Mouse (Mus musculus): ENCODE data around the gene Znrf2. TPM values are rescaled to one million over a fixed set of nuclear protein-coding genes. Genes with fewer than 3 reads are reported as not detected.

The Znrf2 gene
- polyA plus RNA-seq, 1 experiment = 37.0 TPM

DNA sequence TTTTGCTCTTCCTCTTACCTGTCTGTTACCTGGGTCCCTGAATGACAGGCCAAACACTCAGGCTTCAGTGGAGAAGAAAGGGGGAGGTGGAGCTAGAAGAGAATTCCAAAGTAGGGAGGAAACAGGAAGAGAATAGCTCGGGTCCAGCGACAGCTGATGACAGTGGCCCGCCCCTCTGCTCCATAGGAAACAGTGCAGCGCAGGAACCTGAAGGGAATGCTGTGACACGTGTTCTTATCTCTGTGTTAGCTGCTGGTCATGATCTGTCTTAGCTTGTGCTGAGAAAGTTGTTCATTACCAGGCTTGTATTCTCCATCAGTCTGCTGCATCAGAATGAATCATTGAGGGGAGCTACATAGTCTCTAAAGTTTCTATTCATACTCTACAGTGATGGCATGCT is 60.1 kb downstream of the Znrf2 start:
- no peaks in the 10 kb centered on the region for H3K27me3 ChIP-seq (ENCODE audit: control insufficient read depth, insufficient read depth, low read length, poor library complexity, severe bottlenecking)
- no peak overlapping the region for H3K27ac ChIP-seq (ENCODE audit: insufficient read depth, low read length)
- peaks cover 11% of the 10 kb centered on the region for H3K36me3 ChIP-seq (ENCODE audit: control insufficient read depth, insufficient read depth, low read length, poor library complexity, severe bottlenecking)
- H3K9ac ChIP-seq (ENCODE audit: low read depth, poor library complexity, severe bottlenecking) = no peak overlapping the region
- H3K9me3 ChIP-seq (replicated peaks; ENCODE audit: control insufficient read depth, insufficient read depth, low read length, poor library complexity, severe bottlenecking) = no peaks in the 10 kb centered on the region
- H3K4me3 ChIP-seq (ENCODE audit: low read depth, low read length) = no peak overlapping the region
- H3K4me1 ChIP-seq (ENCODE audit: control insufficient read depth, insufficient read depth, low read length) = peaks cover 4% of the 10 kb centered on the region
- TF ChIP-seq EP300 (IDR thresholded peaks at IDR 0.05; ENCODE audit: insufficient read depth, low read depth, low read length) (no peak), POLR2A (IDR thresholded peaks at IDR 0.05; ENCODE audit: insufficient read depth, low read length) (no peak), CTCF (IDR thresholded peaks at IDR 0.05; ENCODE audit: low read depth, low read length) (no peak)

DNA sequence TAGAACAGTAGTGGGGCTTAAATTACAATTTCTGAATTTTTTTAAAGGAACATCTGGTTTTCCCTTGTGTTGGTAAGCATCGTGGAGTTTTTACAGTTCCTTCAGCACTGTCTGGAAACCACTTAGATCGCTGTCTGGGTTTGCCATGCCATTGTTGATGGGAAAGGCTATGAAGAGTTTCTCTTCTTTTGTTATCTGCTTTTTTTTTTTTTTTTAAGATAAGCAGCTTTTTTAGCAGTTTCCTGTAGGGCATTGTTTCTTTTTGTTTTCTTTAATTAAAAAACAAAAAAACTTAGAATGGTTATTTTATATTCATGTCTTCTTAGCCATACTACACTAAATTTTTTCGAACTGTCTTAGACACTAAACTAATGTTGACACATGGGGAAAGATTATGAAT is 60.9 kb downstream of the Znrf2 start:
- TF ChIP-seq EP300 (IDR thresholded peaks at IDR 0.05; ENCODE audit: insufficient read depth, low read depth, low read length) (no peak), CTCF (IDR thresholded peaks at IDR 0.05; ENCODE audit: low read depth, low read length) (no peak), POLR2A (IDR thresholded peaks at IDR 0.05; ENCODE audit: insufficient read depth, low read length) (no peak)
- Histone ChIP-seq H3K27me3 (ENCODE audit: control insufficient read depth, insufficient read depth, low read length, poor library complexity, severe bottlenecking) (no peaks in the 10 kb centered on the region), H3K36me3 (ENCODE audit: control insufficient read depth, insufficient read depth, low read length, poor library complexity, severe bottlenecking) (peaks cover 11% of the 10 kb centered on the region), H3K4me3 (ENCODE audit: low read depth, low read length) (no peak overlapping the region), H3K27ac (ENCODE audit: insufficient read depth, low read length) (no peak overlapping the region), H3K9me3 (replicated peaks; ENCODE audit: control insufficient read depth, insufficient read depth, low read length, poor library complexity, severe bottlenecking) (no peaks in the 10 kb centered on the region), H3K4me1 (ENCODE audit: control insufficient read depth, insufficient read depth, low read length) (peaks cover 4% of the 10 kb centered on the region), H3K9ac (ENCODE audit: low read depth, poor library complexity, severe bottlenecking) (no peak overlapping the region)

DNA sequence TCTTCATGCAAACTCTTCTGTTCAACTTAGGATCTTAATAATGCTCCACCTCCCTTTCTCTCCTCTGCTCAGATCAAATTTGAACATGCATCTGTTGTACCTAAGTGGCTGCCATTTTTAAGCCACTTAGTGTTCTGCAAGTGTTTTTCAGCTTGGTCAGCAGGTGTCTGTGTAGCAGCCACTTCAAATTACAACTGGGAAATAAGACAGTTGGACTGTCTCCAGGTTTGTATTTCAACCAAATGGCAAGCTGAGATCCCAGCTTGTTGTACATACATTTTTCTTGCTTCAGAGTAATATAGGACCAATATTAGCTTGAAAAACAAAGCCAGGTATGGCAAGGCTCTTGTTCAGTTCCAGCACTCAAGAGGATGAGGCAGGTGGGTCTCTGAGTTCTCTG is 61.8 kb downstream of the Znrf2 start:
- Histone ChIP-seq H3K4me1 (ENCODE audit: control insufficient read depth, insufficient read depth, low read length) (peaks cover 4% of the 10 kb centered on the region), H3K27me3 (ENCODE audit: control insufficient read depth, insufficient read depth, low read length, poor library complexity, severe bottlenecking) (no peaks in the 10 kb centered on the region), H3K36me3 (ENCODE audit: control insufficient read depth, insufficient read depth, low read length, poor library complexity, severe bottlenecking) (peaks cover 11% of the 10 kb centered on the region), H3K4me3 (ENCODE audit: low read depth, low read length) (no peak overlapping the region), H3K27ac (ENCODE audit: insufficient read depth, low read length) (no peak overlapping the region), H3K9me3 (replicated peaks; ENCODE audit: control insufficient read depth, insufficient read depth, low read length, poor library complexity, severe bottlenecking) (no peaks in the 10 kb centered on the region), H3K9ac (ENCODE audit: low read depth, poor library complexity, severe bottlenecking) (no peak overlapping the region)
- TF ChIP-seq POLR2A (IDR thresholded peaks at IDR 0.05; ENCODE audit: insufficient read depth, low read length) (no peak), CTCF (IDR thresholded peaks at IDR 0.05; ENCODE audit: low read depth, low read length) (no peak), EP300 (IDR thresholded peaks at IDR 0.05; ENCODE audit: insufficient read depth, low read depth, low read length) (no peak)

DNA sequence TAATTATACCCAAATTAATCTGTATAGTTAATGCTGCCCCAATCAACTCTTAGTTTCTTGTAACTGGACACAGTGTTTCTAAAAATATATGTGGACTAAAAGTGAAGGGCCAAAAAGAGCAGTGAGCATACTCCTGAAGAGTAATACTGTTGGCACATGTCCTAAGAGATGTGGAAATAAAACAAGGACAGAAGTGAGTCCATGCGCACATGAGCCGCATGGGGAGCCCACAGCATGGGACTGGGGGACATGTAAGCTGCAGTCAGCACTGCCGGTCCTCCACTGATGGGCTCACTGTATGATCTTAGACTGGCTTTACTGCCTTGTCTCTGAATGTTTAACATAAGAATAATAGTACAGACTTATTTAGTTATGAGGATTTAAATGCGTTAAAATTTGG is 63.4 kb downstream of the Znrf2 start:
- Histone ChIP-seq H3K36me3 (ENCODE audit: control insufficient read depth, insufficient read depth, low read length, poor library complexity, severe bottlenecking) (peaks cover 11% of the 10 kb centered on the region), H3K9me3 (replicated peaks; ENCODE audit: control insufficient read depth, insufficient read depth, low read length, poor library complexity, severe bottlenecking) (no peaks in the 10 kb centered on the region), H3K27ac (ENCODE audit: insufficient read depth, low read length) (no peak overlapping the region), H3K9ac (ENCODE audit: low read depth, poor library complexity, severe bottlenecking) (no peak overlapping the region), H3K27me3 (ENCODE audit: control insufficient read depth, insufficient read depth, low read length, poor library complexity, severe bottlenecking) (no peaks in the 10 kb centered on the region), H3K4me3 (ENCODE audit: low read depth, low read length) (no peak overlapping the region), H3K4me1 (ENCODE audit: control insufficient read depth, insufficient read depth, low read length) (peaks cover 4% of the 10 kb centered on the region)
- TF ChIP-seq CTCF (IDR thresholded peaks at IDR 0.05; ENCODE audit: low read depth, low read length) = no peak
- no peak for TF ChIP-seq EP300 (IDR thresholded peaks at IDR 0.05; ENCODE audit: insufficient read depth, low read depth, low read length)
- TF ChIP-seq POLR2A (IDR thresholded peaks at IDR 0.05; ENCODE audit: insufficient read depth, low read length) = no peak

DNA sequence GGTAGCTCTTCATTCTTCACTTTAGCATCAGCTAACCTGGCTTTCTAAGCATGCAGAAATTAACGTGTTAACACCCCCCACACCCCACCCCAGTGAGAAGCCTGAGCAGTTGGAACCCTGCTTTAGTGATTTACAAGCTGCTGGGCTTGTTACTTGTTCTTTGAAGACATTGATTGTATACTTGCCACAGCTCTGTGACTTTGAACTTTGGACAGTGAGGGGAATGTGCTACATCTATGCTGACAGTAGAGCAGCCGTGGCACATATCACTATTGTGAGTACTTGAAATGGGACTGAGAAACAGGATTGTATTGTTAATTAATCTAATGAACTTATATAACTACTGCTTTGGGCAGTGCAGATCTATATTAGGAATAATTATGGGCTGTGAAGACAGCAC is 66.7 kb downstream of the Znrf2 start:
- TF ChIP-seq POLR2A (IDR thresholded peaks at IDR 0.05; ENCODE audit: insufficient read depth, low read length) (no peak), CTCF (IDR thresholded peaks at IDR 0.05; ENCODE audit: low read depth, low read length) (no peak), EP300 (IDR thresholded peaks at IDR 0.05; ENCODE audit: insufficient read depth, low read depth, low read length) (no peak)
- Histone ChIP-seq H3K9ac (ENCODE audit: low read depth, poor library complexity, severe bottlenecking) (no peak overlapping the region), H3K4me1 (ENCODE audit: control insufficient read depth, insufficient read depth, low read length) (peaks cover 3% of the 10 kb centered on the region), H3K27me3 (ENCODE audit: control insufficient read depth, insufficient read depth, low read length, poor library complexity, severe bottlenecking) (no peaks in the 10 kb centered on the region), H3K27ac (ENCODE audit: insufficient read depth, low read length) (no peak overlapping the region), H3K4me3 (ENCODE audit: low read depth, low read length) (no peak overlapping the region), H3K36me3 (ENCODE audit: control insufficient read depth, insufficient read depth, low read length, poor library complexity, severe bottlenecking) (peaks cover 17% of the 10 kb centered on the region), H3K9me3 (replicated peaks; ENCODE audit: control insufficient read depth, insufficient read depth, low read length, poor library complexity, severe bottlenecking) (no peaks in the 10 kb centered on the region)

DNA sequence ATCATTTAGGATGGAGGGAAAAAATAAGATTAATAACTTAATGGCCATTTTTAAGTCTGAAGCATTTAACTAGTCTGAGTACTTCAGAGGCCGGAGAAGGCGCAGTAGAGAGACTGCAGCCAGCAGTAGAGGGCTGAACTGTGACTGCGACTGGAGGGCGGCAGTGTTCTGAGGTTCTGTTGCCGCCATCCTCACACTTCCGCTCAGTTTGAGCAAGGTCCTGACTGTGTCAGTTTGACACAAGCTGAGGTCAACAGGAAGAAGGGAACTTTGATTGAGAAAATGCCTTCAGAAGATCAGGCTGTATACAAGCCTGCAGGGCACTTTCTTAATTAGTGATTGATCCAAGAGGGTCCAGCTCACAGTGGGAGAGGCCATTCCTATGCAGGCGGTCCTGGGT is 69.5 kb downstream of the Znrf2 start:
- Histone ChIP-seq H3K9ac (ENCODE audit: low read depth, poor library complexity, severe bottlenecking) (no peak overlapping the region), H3K36me3 (ENCODE audit: control insufficient read depth, insufficient read depth, low read length, poor library complexity, severe bottlenecking) (peaks cover 17% of the 10 kb centered on the region), H3K4me1 (ENCODE audit: control insufficient read depth, insufficient read depth, low read length) (peaks cover 8% of the 10 kb centered on the region), H3K9me3 (replicated peaks; ENCODE audit: control insufficient read depth, insufficient read depth, low read length, poor library complexity, severe bottlenecking) (no peaks in the 10 kb centered on the region), H3K27me3 (ENCODE audit: control insufficient read depth, insufficient read depth, low read length, poor library complexity, severe bottlenecking) (no peaks in the 10 kb centered on the region), H3K4me3 (ENCODE audit: low read depth, low read length) (no peak overlapping the region), H3K27ac (ENCODE audit: insufficient read depth, low read length) (peak overlapping the region; percentile 37; the same call in 1 of the 2 replicates)
- TF ChIP-seq EP300 (IDR thresholded peaks at IDR 0.05; ENCODE audit: insufficient read depth, low read depth, low read length) (no peak), POLR2A (IDR thresholded peaks at IDR 0.05; ENCODE audit: insufficient read depth, low read length) (no peak), CTCF (IDR thresholded peaks at IDR 0.05; ENCODE audit: low read depth, low read length) (no peak)
